Mouse (Mus musculus): Measurements from ENCODE around the gene Chid1. TPM values are rescaled to one million over a fixed set of nuclear protein-coding genes. Genes with fewer than 3 reads are reported as not detected.
"Not testable (repeated sequence)": the region's sequence is repeated elsewhere in the genome, so short reads cannot be mapped to it uniquely, and the experiment has no call there.

Gene Chid1
- polyA plus RNA-seq, 1 experiment from 2014 or later: 25.0 TPM

DNA sequence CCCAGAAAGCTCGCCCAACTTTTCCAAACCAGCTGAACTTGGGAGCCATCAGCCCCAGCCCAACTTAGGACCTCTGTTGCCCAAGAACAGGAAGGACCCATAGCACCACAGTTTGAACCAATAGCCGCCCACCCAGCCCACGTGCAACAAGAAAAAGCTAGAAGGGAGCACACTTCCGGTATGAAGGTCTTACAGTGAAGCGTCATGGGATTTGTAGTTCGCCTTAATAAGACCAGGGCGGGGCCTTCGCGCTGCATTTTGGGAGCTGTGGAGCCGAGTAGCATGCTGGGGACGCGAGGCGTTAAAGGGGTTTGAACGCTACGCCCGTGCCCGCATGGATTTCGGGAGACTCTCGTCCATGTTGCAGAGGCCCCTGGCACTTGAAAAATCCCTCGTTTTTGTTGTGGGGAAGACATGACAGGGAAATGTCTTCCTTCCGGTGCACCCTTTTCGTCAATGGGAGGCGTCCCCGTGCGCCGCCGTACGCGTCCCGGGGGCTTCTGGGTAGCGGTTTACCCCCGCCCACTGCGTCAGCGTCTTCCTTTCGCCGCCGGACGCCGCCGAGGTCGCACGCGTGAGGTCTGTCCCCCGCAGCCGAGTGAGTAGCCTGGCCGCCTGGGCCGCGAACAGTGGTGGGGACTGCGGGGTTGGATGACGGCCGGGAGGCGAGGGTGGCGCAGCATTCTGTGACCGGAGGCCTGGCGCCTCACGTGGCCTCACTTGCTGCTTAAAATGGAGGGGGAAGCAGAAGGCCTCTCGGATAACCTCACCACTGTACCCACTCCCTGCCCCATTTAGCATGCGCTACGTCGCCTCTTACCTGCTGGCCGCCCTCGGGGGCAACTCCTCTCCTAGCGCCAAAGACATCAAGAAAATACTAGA, 92.3 kb downstream of the Chid1 start, which contains the start of gene Rplp2:
Rplp2 (plus strand) TSS at position 261 of the 882 bp plus-strand sequence.
- H3K27ac ChIP-seq: peak within 1 kb of the TSS; percentile 96
- H3K36me3 ChIP-seq (ENCODE audit: inconsistent target): peaks cover 5% of the 10 kb centered on the region; the same call in 1 of the 2 replicates
- under 1% methylated on average over 63 of the region's 63 CpGs for WGBS (ENCODE audit: missing documents)
- H3K79me2 ChIP-seq (ENCODE audit: inconsistent target): peaks cover 33% of the 10 kb centered on the region
- H3K4me3 ChIP-seq (ENCODE audit: inconsistent target): peak within 1 kb of the TSS; percentile 89

DNA sequence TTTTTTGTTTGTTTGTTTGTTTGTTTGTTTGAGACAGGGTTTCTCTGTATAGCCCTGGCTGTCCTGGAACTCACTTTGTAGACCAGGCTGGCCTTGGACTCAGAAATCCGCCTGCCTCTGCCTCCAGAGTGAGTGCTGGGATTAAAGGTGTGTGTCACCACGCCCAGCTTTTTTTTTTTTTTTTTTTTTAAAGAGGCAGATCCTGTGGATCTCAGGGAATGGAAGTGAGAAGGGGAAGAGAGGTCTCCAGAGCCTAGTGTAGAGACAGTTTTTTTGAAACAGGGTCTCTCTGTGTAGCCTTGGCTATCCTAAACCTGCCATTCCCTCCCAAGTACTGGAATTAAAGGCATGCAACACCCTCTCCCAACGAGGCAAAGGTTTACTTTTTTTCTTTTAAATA, 93.3 kb downstream of the Chid1 start:
- H3K27ac ChIP-seq: peak overlapping the region; percentile 96; the same call in 1 of the 2 replicates
- H3K36me3 ChIP-seq (ENCODE audit: inconsistent target); H3K4me3 ChIP-seq (ENCODE audit: inconsistent target): not testable (repeated sequence)
- H3K79me2 ChIP-seq (ENCODE audit: inconsistent target): peaks cover 36% of the 10 kb centered on the region
- WGBS (ENCODE audit: missing documents): 93% methylated on average over 2 of the region's 3 CpGs

DNA sequence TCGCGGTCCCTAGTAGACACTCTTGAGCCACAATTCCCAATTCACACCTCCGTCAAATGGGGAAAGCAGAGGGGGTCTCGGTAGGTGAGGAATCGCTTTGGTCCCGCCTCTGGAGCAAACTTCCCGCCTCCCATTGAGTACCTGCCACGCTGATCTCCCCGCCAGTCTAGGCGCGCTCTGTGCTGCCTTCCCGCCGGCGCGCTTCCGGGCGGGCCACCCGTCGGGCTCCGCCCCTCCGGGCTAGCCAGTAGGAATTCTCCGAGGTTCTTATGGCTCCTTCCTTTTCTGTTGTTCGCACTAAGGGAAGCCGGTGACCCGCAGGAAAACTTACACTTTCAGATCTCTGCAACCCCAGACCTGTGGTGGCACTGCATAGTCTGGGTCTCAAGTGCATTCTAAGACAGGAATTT, 95.8 kb downstream of the Chid1 start, which contains the start of gene Pidd1:
Pidd1 (minus strand) TSS at position 198 of the 410 bp plus-strand sequence.
- Histone ChIP-seq H3K79me2 (ENCODE audit: inconsistent target) (peaks cover 23% of the 10 kb centered on the region), H3K27ac (peak within 1 kb of the TSS; percentile 54), H3K36me3 (ENCODE audit: inconsistent target) (no peaks in the 10 kb centered on the region), H3K4me3 (ENCODE audit: inconsistent target) (peak within 1 kb of the TSS; percentile 60)
- 1% methylated on average over 25 of the region's 25 CpGs for WGBS (ENCODE audit: missing documents)

Other genes with a start within 250 kb of the Chid1 start
- 0.09 TPM in 1 of 3 replicates, not detected in the others for gene Drd4, start 247.9 kb downstream of the Chid1 start, polyA plus RNA-seq (2018)
- gene Deaf1, start 212.2 kb downstream of the Chid1 start, polyA plus RNA-seq (2018): 14.6 to 16.7 TPM (median 16.5 TPM) in 3 replicates
- gene Tmem80, start 212.1 kb downstream of the Chid1 start, polyA plus RNA-seq (2018): 10.2 to 25.3 TPM (median 18.7 TPM) in 3 replicates
- not detected in 3 replicates for gene Eps8l2, start 201.0 kb downstream of the Chid1 start, polyA plus RNA-seq (2018)
- 238 to 467 TPM (median 415 TPM) in 3 replicates for gene Taldo1, start 147.7 kb downstream of the Chid1 start, polyA plus RNA-seq (2018)
- gene Gatd1, start 125.7 kb downstream of the Chid1 start, polyA plus RNA-seq (2018): 8.0 to 25.6 TPM (median 17.6 TPM) in 3 replicates
- not detected in 3 replicates for gene Cend1, start 110.4 kb downstream of the Chid1 start, polyA plus RNA-seq (2018)
- 12.7 to 36.5 TPM (median 27.8 TPM) in 3 replicates for gene Slc25a22, start 102.0 kb downstream of the Chid1 start, polyA plus RNA-seq (2018)
- 1.5 to 4.4 TPM (median 1.7 TPM) in 3 replicates for gene Pidd1, start 95.8 kb downstream of the Chid1 start, polyA plus RNA-seq (2018)
- gene Rplp2, start 92.5 kb downstream of the Chid1 start, polyA plus RNA-seq (2018): 766 to 855 TPM (median 779 TPM) in 3 replicates
- gene Pnpla2, start 84.7 kb downstream of the Chid1 start, polyA plus RNA-seq (2018): 36.1 to 135 TPM (median 74.0 TPM) in 3 replicates
- 15.7 to 22.0 TPM (median 19.0 TPM) in 3 replicates for gene Cracr2b, start 78.8 kb downstream of the Chid1 start, polyA plus RNA-seq (2018)
- gene Cd151, start 72.5 kb downstream of the Chid1 start, polyA plus RNA-seq (2018): 58.4 to 83.6 TPM (median 60.3 TPM) in 3 replicates
- 8.3 to 22.8 TPM (median 12.8 TPM) in 3 replicates for gene Polr2l, start 64.7 kb downstream of the Chid1 start, polyA plus RNA-seq (2018)
- 48.8 to 142 TPM (median 129 TPM) in 3 replicates for gene Tspan4, start 64.6 kb downstream of the Chid1 start, polyA plus RNA-seq (2018)
- 86.4 to 118 TPM (median 89.9 TPM) in 3 replicates for gene Ap2a2, start 22.3 kb upstream of the Chid1 start, polyA plus RNA-seq (2018)
- gene Muc6, start 115.5 kb upstream of the Chid1 start, polyA plus RNA-seq (2018): 0.04 to 0.07 TPM in 2 of 3 replicates, not detected in the other
- gene Muc2, start 150.5 kb upstream of the Chid1 start, polyA plus RNA-seq (2018): 0.07 to 0.14 TPM in 2 of 3 replicates, not detected in the other
- gene Muc5ac, start 249.1 kb upstream of the Chid1 start, polyA plus RNA-seq (2018): not detected in 3 replicates

Data from macrophage (primary cell).